ENCODE assay signal across 8 mouse cellular contexts in genomic region chr12:55124242-55124641, GRCm38 (mm10). TPM values are rescaled to one million over a fixed set of nuclear protein-coding genes. Genes with fewer than 3 reads are reported as not detected.
DNase-seq lines count a peak whose midpoint lies in the region; ATAC-seq and TF ChIP-seq lines count a peak whose summit lies in the region.
"Not testable (repeated sequence)": the region's sequence is repeated elsewhere in the genome, so short reads cannot be mapped to it uniquely, and the experiment has no call there.

Fam177a (plus strand) TSS chr12:55124469.

- H3K27ac ChIP-seq in forebrain, embryonic 13.5 days; heart, embryonic 16.5 days (ENCODE audit: low read length); intestine, embryonic 14.5 days (ENCODE audit: low read depth); liver, embryonic 16.5 days (ENCODE audit: low read length); midbrain, embryonic 15.5 days: not testable (repeated sequence)

- H3K4me2 ChIP-seq in forebrain, embryonic 13.5 days; heart, embryonic 16.5 days (ENCODE audit: low read depth, low read length); intestine, embryonic 14.5 days (ENCODE audit: low read length); liver, embryonic 16.5 days (ENCODE audit: low read depth, low read length); midbrain, embryonic 15.5 days: not testable (repeated sequence)

- H3K4me1 ChIP-seq in forebrain, embryonic 13.5 days; heart, embryonic 16.5 days (ENCODE audit: control insufficient read depth, insufficient read depth, low read length); intestine, embryonic 14.5 days (replicated peaks; ENCODE audit: control insufficient read depth, insufficient read depth, low read length); liver, embryonic 16.5 days (ENCODE audit: control insufficient read depth, low read depth, low read length); midbrain, embryonic 15.5 days: not testable (repeated sequence)

- WGBS in forebrain, embryonic 13.5 days = no CpG with 5 or more reads among the region's 40 CpGs
- WGBS in heart, embryonic 16.5 days = no CpG with 5 or more reads among the region's 40 CpGs
- no CpG with 5 or more reads among the region's 40 CpGs for WGBS in intestine, embryonic 14.5 days
- WGBS in liver, embryonic 16.5 days (ENCODE audit: insufficient replicate concordance) = no CpG with 5 or more reads among the region's 40 CpGs
- no CpG with 5 or more reads among the region's 40 CpGs for WGBS in midbrain, embryonic 15.5 days

- not testable (repeated sequence) for TF ChIP-seq CTCF in brain, embryonic 14.5 days (IDR thresholded peaks at IDR 0.05; ENCODE audit: borderline replicate concordance, extremely low read depth, insufficient read depth, insufficient read length)

- peak; percentile 98 for ATAC-seq in forebrain, embryonic 13.5 days
- peak; percentile 96 for ATAC-seq in heart, embryonic 16.5 days (replicated peaks; ENCODE audit: extremely low read depth, insufficient read depth, low FRiP score)
- peak; percentile 97 for ATAC-seq in intestine, embryonic 14.5 days (replicated peaks; ENCODE audit: low FRiP score, low TSS enrichment, low read depth)
- ATAC-seq in liver, embryonic 16.5 days (ENCODE audit: low read depth) = peak; percentile 98
- peak; percentile 98 for ATAC-seq in midbrain, embryonic 15.5 days (replicated peaks)

- H3K9me3 ChIP-seq in forebrain, embryonic 13.5 days (replicated peaks); heart, embryonic 16.5 days (replicated peaks; ENCODE audit: control insufficient read depth, low read length); intestine, embryonic 14.5 days (ENCODE audit: control insufficient read depth, low read length); liver, embryonic 16.5 days (replicated peaks; ENCODE audit: control insufficient read depth, low read length); midbrain, embryonic 15.5 days: not testable (repeated sequence)

- not testable (repeated sequence) for H3K9ac ChIP-seq in forebrain, embryonic 13.5 days; heart, embryonic 16.5 days (ENCODE audit: low read length); intestine, embryonic 14.5 days (ENCODE audit: low read length); liver, embryonic 16.5 days (ENCODE audit: low read depth, low read length); midbrain, embryonic 15.5 days

- intact Hi-C loops in left cerebral cortex, postnatal 10 days (cut with DNase I) = not testable (repeated sequence)

- not testable (repeated sequence) for H3K4me3 ChIP-seq in forebrain, embryonic 13.5 days; heart, embryonic 16.5 days (ENCODE audit: low read length); intestine, embryonic 14.5 days (ENCODE audit: low read depth, low read length); liver, embryonic 16.5 days (ENCODE audit: low read depth, low read length); midbrain, embryonic 15.5 days

- TF ChIP-seq POLR2A in brain, embryonic 14.5 days (IDR thresholded peaks at IDR 0.05; ENCODE audit: borderline replicate concordance, extremely low read depth, insufficient read depth, insufficient read length, poor library complexity, severe bottlenecking) = not testable (repeated sequence)

- not testable (repeated sequence) for DNase-seq in brain, embryonic 14.5 days (ENCODE audit: low read depth); intestine, embryonic 14.5 days (ENCODE audit: low spot score); left cerebral cortex, postnatal 10 days (ENCODE audit: extremely low spot score in 1 of 2, low spot score in 2 of 2); thymus, postnatal 0 days (ENCODE audit: low spot score)

- H3K27me3 ChIP-seq in forebrain, embryonic 13.5 days; heart, embryonic 16.5 days (ENCODE audit: control insufficient read depth, insufficient read depth, low read length); intestine, embryonic 14.5 days (replicated peaks; ENCODE audit: control insufficient read depth, insufficient read depth, low read length); liver, embryonic 16.5 days (ENCODE audit: control insufficient read depth, insufficient read depth, low read depth, low read length); midbrain, embryonic 15.5 days (replicated peaks): not testable (repeated sequence)

- H3K36me3 ChIP-seq in forebrain, embryonic 13.5 days (ENCODE audit: poor library complexity, severe bottlenecking); heart, embryonic 16.5 days (ENCODE audit: control insufficient read depth, insufficient read depth); intestine, embryonic 14.5 days (ENCODE audit: control insufficient read depth, insufficient read depth, low read length); liver, embryonic 16.5 days (ENCODE audit: control insufficient read depth, insufficient read depth); midbrain, embryonic 15.5 days (replicated peaks): not testable (repeated sequence)

RNA-seq across cellular contexts. Expression of gene Fam177a, which starts in this region (rescaled TPM):
- 14.7 and 23.4 TPM in 2 replicates for polyA plus RNA-seq in brain, embryonic 14.5 days (2012; rRNA removed)
- polyA plus RNA-seq in forebrain, embryonic 13.5 days (2015; fragmentation: Nextera tagmentation; extraction: Ambion mirVana) = 26.1 and 27.5 TPM in 2 replicates
- 21.9 and 22.1 TPM in 2 replicates for polyA plus RNA-seq in heart, embryonic 16.5 days (2015; fragmentation: Nextera tagmentation; extraction: Ambion mirVana)
- polyA plus RNA-seq in intestine, embryonic 14.5 days (2014; fragmentation: Nextera tagmentation; extraction: Ambion mirVana) = 19.2 and 19.3 TPM in 2 replicates
- 10 to 100 TPM; 22.3 to 38.5 TPM for total RNA-seq in left cerebral cortex, postnatal 10 days (2021)
- 6.8 and 7.9 TPM in 2 replicates for polyA plus RNA-seq in liver, embryonic 16.5 days (2015; fragmentation: Nextera tagmentation; extraction: Ambion mirVana)
- 61.0 and 65.1 TPM in 2 replicates for polyA plus RNA-seq in midbrain, embryonic 15.5 days (2015; fragmentation: Nextera tagmentation; extraction: Ambion mirVana)
- 20.9 and 25.9 TPM in 2 replicates for polyA plus RNA-seq in thymus, postnatal 0 days (2015; fragmentation: Nextera tagmentation; extraction: Ambion mirVana)
